Mouse (Mus musculus): ENCODE results near the gene Rabgap1l. TPM values are rescaled to one million over a fixed set of nuclear protein-coding genes. Genes with fewer than 3 reads are reported as not detected.
A peak's percentile ranks its signal among the peaks of the same experiment; 100 is the strongest.
"Not testable (repeated sequence)": the region's sequence is repeated elsewhere in the genome, so short reads cannot be mapped to it uniquely, and the experiment has no call there.

Gene Rabgap1l
- polyA plus RNA-seq, 1 experiment from 2014 or later: 18.7 TPM

DNA sequence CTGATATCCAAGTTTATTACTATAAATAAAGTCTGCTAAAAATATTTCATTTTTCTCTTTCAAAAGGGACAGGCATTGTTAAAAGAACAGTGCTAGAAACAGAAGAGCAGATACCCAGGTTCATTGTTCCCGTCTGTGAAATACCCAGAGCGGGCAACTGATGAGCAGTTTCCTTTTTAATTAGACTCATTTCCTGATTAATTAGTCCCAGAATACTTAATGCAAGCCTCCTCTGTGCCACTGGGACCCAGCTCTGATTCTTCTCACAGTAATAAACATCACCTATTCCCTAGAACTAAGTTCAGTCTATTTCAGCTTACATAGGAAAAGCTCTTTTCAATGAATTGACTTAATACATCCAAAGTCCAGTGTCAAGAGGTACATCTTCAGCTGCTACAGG, 186.6 kb downstream of the Rabgap1l start:
- WGBS: 56% methylated on average over 2 of the region's 2 CpGs
- H3K9me3 ChIP-seq: no peaks in the 10 kb centered on the region
- no peak for ATAC-seq (ENCODE audit: low FRiP score, low read depth)
- H3K27ac ChIP-seq: no peak overlapping the region
- no peak overlapping the region for H3K9ac ChIP-seq
- H3K4me2 ChIP-seq (replicated peaks): no peak overlapping the region
- H3K4me3 ChIP-seq: no peak overlapping the region
- no peaks in the 10 kb centered on the region for H3K27me3 ChIP-seq
- H3K36me3 ChIP-seq: no peaks in the 10 kb centered on the region
- 0 out of 2 replicates have a peak, but pooled peaks cover 3% of the 10 kb centered on the region for H3K4me1 ChIP-seq

GRCm38 (mm10) chr1:160603312-160603711, 189.7 kb downstream of the Rabgap1l start:
- H3K4me3 ChIP-seq; H3K36me3 ChIP-seq; H3K4me2 ChIP-seq (replicated peaks); H3K9ac ChIP-seq; H3K4me1 ChIP-seq; H3K27me3 ChIP-seq; H3K9me3 ChIP-seq; ATAC-seq (ENCODE audit: low FRiP score, low read depth); H3K27ac ChIP-seq: not testable (repeated sequence)

- 88% methylated on average over 1 of the region's 1 CpGs for WGBS
- no peak for ATAC-seq (ENCODE audit: low FRiP score, low read depth)
- peaks cover 6% of the 10 kb centered on the region; the same call in 1 of the 2 replicates for H3K4me1 ChIP-seq
- H3K9ac ChIP-seq: no peak overlapping the region
- H3K27me3 ChIP-seq: no peaks in the 10 kb centered on the region
- H3K4me2 ChIP-seq (replicated peaks): no peak overlapping the region
- no peak overlapping the region for H3K27ac ChIP-seq
- H3K4me3 ChIP-seq: no peak overlapping the region
- H3K36me3 ChIP-seq: no peaks in the 10 kb centered on the region
- H3K9me3 ChIP-seq: no peaks in the 10 kb centered on the region
Measured at GRCm38 (mm10) chr1:160597369-160597768, 195.6 kb downstream of the Rabgap1l start.

GRCm38 (mm10) chr1:160596948-160597270, 196.1 kb downstream of the Rabgap1l start:
- H3K4me1 ChIP-seq: peaks cover 6% of the 10 kb centered on the region; the same call in 1 of the 2 replicates
- ATAC-seq (ENCODE audit: low FRiP score, low read depth): no peak
- H3K9me3 ChIP-seq: no peaks in the 10 kb centered on the region
- H3K4me3 ChIP-seq: no peak overlapping the region
- no peaks in the 10 kb centered on the region for H3K36me3 ChIP-seq
- no peak overlapping the region for H3K4me2 ChIP-seq (replicated peaks)
- H3K9ac ChIP-seq: no peak overlapping the region
- 82% methylated on average over 3 of the region's 3 CpGs for WGBS
- no peaks in the 10 kb centered on the region for H3K27me3 ChIP-seq
- H3K27ac ChIP-seq: no peak overlapping the region

DNA sequence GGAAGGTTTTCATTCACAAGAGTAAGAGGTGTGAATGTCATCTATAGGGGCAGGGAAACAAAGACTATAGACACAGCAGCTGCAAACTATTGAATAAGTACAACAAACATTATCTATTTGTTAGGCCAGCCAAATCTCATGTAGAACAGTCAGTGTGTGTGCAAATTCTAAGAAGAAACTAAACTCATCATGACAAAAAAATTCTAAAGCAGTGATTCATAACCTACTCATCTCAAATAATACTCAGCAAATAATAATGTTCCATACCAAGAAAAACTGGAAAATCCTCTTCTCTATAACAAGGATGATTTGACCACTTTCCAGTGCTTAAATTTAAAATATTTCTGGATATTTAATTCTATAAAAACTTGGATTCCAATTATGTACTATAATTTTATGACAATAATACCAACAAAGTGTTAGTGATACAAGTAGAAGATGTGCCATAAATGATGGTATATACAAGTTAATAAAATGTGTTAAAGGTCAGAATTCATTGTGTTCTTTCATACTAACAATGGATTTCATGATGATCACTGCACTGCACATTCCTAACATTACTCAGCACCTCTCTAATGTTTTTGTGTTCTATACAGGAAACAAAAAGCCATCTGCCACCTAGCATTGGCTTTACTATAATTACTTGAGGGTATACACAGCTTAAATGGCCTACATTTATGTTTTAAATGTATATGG, 196.6 kb downstream of the Rabgap1l start:
- no peaks in the 10 kb centered on the region for H3K36me3 ChIP-seq
- H3K27me3 ChIP-seq: no peaks in the 10 kb centered on the region
- H3K27ac ChIP-seq: no peak overlapping the region
- no peaks in the 10 kb centered on the region for H3K9me3 ChIP-seq
- H3K4me2 ChIP-seq (replicated peaks): no peak overlapping the region
- no peak overlapping the region for H3K9ac ChIP-seq
- peaks cover 6% of the 10 kb centered on the region; the same call in 1 of the 2 replicates for H3K4me1 ChIP-seq
- ATAC-seq (ENCODE audit: low FRiP score, low read depth): no peak
- H3K4me3 ChIP-seq: no peak overlapping the region

GRCm38 (mm10) chr1:160594576-160594975, 198.4 kb downstream of the Rabgap1l start:
- Histone ChIP-seq H3K36me3 (no peaks in the 10 kb centered on the region), H3K27ac (no peak overlapping the region), H3K27me3 (no peaks in the 10 kb centered on the region), H3K9me3 (no peaks in the 10 kb centered on the region), H3K4me1 (peaks cover 6% of the 10 kb centered on the region; the same call in 1 of the 2 replicates), H3K4me2 (replicated peaks) (no peak overlapping the region), H3K9ac (no peak overlapping the region), H3K4me3 (no peak overlapping the region)
- no peak for ATAC-seq (ENCODE audit: low FRiP score, low read depth)
- WGBS: 73% methylated on average over 1 of the region's 1 CpGs

DNA sequence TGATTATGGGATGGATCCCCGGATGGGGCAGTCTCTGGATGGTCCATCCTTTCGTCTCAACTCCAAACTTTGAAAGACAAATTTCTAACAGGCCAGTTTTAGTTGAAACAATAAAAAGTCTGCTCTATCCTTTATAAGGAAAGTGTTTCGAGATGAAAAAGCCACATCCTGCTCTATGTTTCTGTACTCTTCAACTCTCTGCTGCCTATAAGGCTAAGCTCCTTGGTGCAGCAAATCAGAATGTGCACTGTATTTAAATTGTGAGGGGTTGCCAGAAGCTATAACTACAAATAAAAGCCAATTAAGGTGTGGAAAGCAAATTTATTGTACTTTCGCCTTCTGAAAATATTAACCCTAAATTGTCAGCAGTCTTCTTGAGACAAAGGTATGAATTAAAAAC, 198.9 kb downstream of the Rabgap1l start:
- Histone ChIP-seq H3K27ac (no peak overlapping the region), H3K4me3 (no peak overlapping the region), H3K27me3 (no peaks in the 10 kb centered on the region), H3K4me1 (peaks cover 6% of the 10 kb centered on the region; the same call in 1 of the 2 replicates), H3K36me3 (no peaks in the 10 kb centered on the region), H3K4me2 (replicated peaks) (no peak overlapping the region), H3K9ac (no peak overlapping the region), H3K9me3 (no peaks in the 10 kb centered on the region)
- ATAC-seq (ENCODE audit: low FRiP score, low read depth): no peak
- WGBS: 62% methylated on average over 4 of the region's 4 CpGs

- no peaks in the 10 kb centered on the region for H3K4me1 ChIP-seq
- WGBS: 86% methylated on average over 4 of the region's 4 CpGs
- H3K36me3 ChIP-seq: no peaks in the 10 kb centered on the region
- no peak overlapping the region for H3K4me2 ChIP-seq (replicated peaks)
- H3K27me3 ChIP-seq: no peaks in the 10 kb centered on the region
- no peak overlapping the region for H3K4me3 ChIP-seq
- no peak for ATAC-seq (ENCODE audit: low FRiP score, low read depth)
- no peaks in the 10 kb centered on the region for H3K9me3 ChIP-seq
- no peak overlapping the region for H3K9ac ChIP-seq
- no peak overlapping the region for H3K27ac ChIP-seq
Measured at GRCm38 (mm10) chr1:160588911-160589590, 204.0 kb downstream of the Rabgap1l start.

DNA sequence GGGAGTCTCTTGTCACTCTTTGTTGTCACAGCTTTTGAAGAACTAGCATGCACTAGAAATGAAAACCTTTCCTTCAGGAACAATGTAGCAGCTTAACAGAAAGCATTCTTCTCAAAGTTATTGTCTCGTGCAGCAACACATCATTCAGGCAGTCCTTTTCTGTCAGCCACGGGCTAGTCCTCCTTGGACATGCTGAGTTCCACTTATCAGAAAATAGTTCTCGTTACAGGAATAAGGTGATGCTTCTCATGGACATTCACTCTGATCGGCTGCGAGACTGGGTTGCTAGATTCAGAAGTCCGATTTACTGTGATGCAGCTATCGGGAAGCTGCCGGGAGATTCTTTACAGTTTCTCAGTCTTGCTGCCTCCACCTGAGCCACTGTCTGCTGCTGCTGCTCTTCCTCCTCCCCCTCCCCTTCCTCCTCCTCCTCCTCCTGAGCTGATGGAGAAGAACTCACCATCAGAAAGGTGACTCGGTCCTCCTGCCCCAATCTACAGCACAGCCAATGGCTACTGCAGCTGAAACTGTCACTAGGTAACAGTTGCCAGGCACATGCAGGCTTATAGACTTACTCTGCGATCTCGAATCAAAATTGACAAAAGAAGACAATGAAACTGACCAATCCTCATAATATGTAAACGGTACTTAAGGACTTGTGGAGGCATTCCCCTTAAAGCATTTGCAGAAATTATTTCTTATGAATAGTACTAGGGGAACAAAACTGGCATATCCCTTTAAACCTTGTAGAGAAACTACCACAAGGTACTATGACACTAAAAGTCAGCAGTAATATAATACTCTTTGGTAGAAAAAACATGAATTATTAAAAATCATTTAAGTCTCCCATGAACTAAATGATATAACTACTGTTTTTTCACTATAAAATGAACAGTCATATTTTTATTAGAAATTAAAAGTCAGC, 213.4 kb downstream of the Rabgap1l start:
- no peaks in the 10 kb centered on the region for H3K27me3 ChIP-seq
- no peak overlapping the region for H3K4me2 ChIP-seq (replicated peaks)
- 79% methylated on average over 12 of the region's 12 CpGs for WGBS
- no peaks in the 10 kb centered on the region for H3K9me3 ChIP-seq
- H3K27ac ChIP-seq: no peak overlapping the region
- no peaks in the 10 kb centered on the region for H3K36me3 ChIP-seq
- H3K4me1 ChIP-seq: no peaks in the 10 kb centered on the region
- H3K4me3 ChIP-seq: no peak overlapping the region
- ATAC-seq (ENCODE audit: low FRiP score, low read depth): no peak
- no peak overlapping the region for H3K9ac ChIP-seq

DNA sequence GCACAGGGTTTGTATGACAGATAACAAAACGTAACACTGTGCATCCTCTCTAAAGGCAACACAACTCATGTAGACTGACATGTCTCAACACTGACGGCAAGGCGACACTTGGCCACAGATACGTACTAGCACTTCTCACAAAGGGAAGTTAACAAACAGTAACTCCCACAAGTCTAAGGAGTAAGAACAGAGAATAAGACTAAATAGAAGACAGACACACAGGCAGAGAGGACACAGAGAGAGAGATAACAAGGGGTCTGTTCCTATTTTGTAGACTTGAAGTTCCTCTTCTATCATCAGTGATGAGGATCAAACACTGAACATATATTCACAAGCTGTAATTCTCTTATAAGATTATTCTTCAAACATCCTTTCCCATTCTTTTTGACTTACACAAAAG, 216.9 kb downstream of the Rabgap1l start:
- H3K9me3 ChIP-seq: no peaks in the 10 kb centered on the region
- no peak overlapping the region for H3K4me2 ChIP-seq (replicated peaks)
- no peak for ATAC-seq (ENCODE audit: low FRiP score, low read depth)
- H3K9ac ChIP-seq: no peak overlapping the region
- H3K36me3 ChIP-seq: no peaks in the 10 kb centered on the region
- no peaks in the 10 kb centered on the region for H3K27me3 ChIP-seq
- 94% methylated on average over 4 of the region's 4 CpGs for WGBS
- peaks cover 9% of the 10 kb centered on the region; the same call in 1 of the 2 replicates for H3K4me1 ChIP-seq
- H3K27ac ChIP-seq: no peak overlapping the region
- no peak overlapping the region for H3K4me3 ChIP-seq

- H3K27me3 ChIP-seq: no peaks in the 10 kb centered on the region
- H3K27ac ChIP-seq: no peak overlapping the region
- ATAC-seq (ENCODE audit: low FRiP score, low read depth): peak; percentile 64; the same call in 1 of the 2 replicates
- no peak overlapping the region for H3K4me2 ChIP-seq (replicated peaks)
- H3K9ac ChIP-seq: no peak overlapping the region
- no peak overlapping the region for H3K4me3 ChIP-seq
- WGBS: 42% methylated on average over 4 of the region's 4 CpGs
- peaks cover 9% of the 10 kb centered on the region; the same call in 1 of the 2 replicates for H3K4me1 ChIP-seq
- H3K9me3 ChIP-seq: no peaks in the 10 kb centered on the region
- no peaks in the 10 kb centered on the region for H3K36me3 ChIP-seq
Measured at GRCm38 (mm10) chr1:160574039-160574438, 219.0 kb downstream of the Rabgap1l start.

GRCm38 (mm10) chr1:160566458-160566857, 226.6 kb downstream of the Rabgap1l start:
- H3K36me3 ChIP-seq: no peaks in the 10 kb centered on the region
- WGBS: 28% methylated on average over 4 of the region's 4 CpGs
- no peak overlapping the region for H3K9ac ChIP-seq
- no peak overlapping the region for H3K4me3 ChIP-seq
- no peak for ATAC-seq (ENCODE audit: low FRiP score, low read depth)
- H3K27me3 ChIP-seq: no peaks in the 10 kb centered on the region
- no peak overlapping the region for H3K27ac ChIP-seq
- no peaks in the 10 kb centered on the region for H3K9me3 ChIP-seq
- no peaks in the 10 kb centered on the region for H3K4me1 ChIP-seq
- no peak overlapping the region for H3K4me2 ChIP-seq (replicated peaks)
